Mouse (Mus musculus) hindbrain, embryonic 15.5 days (tissue): ENCODE results near the gene Coq3. TPM values are rescaled to one million over a fixed set of nuclear protein-coding genes. Genes with fewer than 3 reads are reported as not detected.

Experiments used
- ATAC-seq: fragments of 200-750 bp; cut with Nextera tagmentation; 2 replicates; pipeline ENCODE4 v1.8.0; 2017; ENCODE audit warnings: low read depth, moderate number of reproducible peaks, moderate TSS enrichment; ENCODE audit not compliant: low FRiP score
- H3K27ac ChIP-seq: fragments of 300-500 bp; sonication (generic); replicated peaks from 2 replicates; pipeline ENCODE4 v1.5.1; 2015; ENCODE audit warnings: mild to moderate bottlenecking, inconsistent platforms
- H3K27me3 ChIP-seq: fragments of 300-500 bp; sonication (generic); 2 replicates; pipeline ENCODE4 v1.6.1; 2015; ENCODE audit warnings: control low read depth, inconsistent platforms
- H3K36me3 ChIP-seq: fragments of 300-500 bp; sonication (generic); 2 replicates; pipeline ENCODE4 v1.6.1; 2015; ENCODE audit warnings: control low read depth, inconsistent platforms
- H3K4me1 ChIP-seq: fragments of 300-500 bp; sonication (generic); replicated peaks from 2 replicates; pipeline ENCODE4 v1.6.1; 2015; ENCODE audit warnings: control low read depth, inconsistent platforms
- H3K4me2 ChIP-seq: fragments of 300-500 bp; sonication (generic); 2 replicates; pipeline ENCODE4 v1.6.1; 2015; ENCODE audit warnings: moderate library complexity, mild to moderate bottlenecking, inconsistent platforms
- H3K4me3 ChIP-seq: fragments of 300-500 bp; sonication (generic); 2 replicates; pipeline ENCODE4 v1.5.1; 2015; ENCODE audit warnings: mild to moderate bottlenecking, inconsistent platforms
- H3K9ac ChIP-seq: fragments of 300-500 bp; sonication (generic); 2 replicates; pipeline ENCODE4 v1.6.1; 2015; ENCODE audit warnings: inconsistent platforms
- H3K9me3 ChIP-seq: fragments of 300-500 bp; sonication (generic); 2 replicates; pipeline ENCODE4 v1.6.1; 2016; ENCODE audit warnings: control low read depth, inconsistent platforms
- WGBS: fragments of 180-500 bp; shearing (Covaris S2); methylation state at CpG from one replicate; pipeline ENCODE4 v1.1.7; 2015; 5-methylcytosine and 5-hydroxymethylcytosine counted together
- polyA plus RNA-seq: library from polyadenylated mRNA; unstranded; fragments of >200 nt; fragmentation: Nextera tagmentation; extraction: Ambion mirVana; gene quantifications from 2 replicates; pipeline ENCODE4 v1.2.1, GENCODE M21; 2015

The Coq3 gene
- 13.2 and 13.5 TPM in 2 replicates for polyA plus RNA-seq

GRCm38 (mm10) chr4:21879565-21880220 lies at the start of gene Coq3:
Coq3 (plus strand) TSS chr4:21879673.
- WGBS = under 1% methylated on average over 51 of the region's 51 CpGs
- ATAC-seq = peak; percentile 96

DNA sequence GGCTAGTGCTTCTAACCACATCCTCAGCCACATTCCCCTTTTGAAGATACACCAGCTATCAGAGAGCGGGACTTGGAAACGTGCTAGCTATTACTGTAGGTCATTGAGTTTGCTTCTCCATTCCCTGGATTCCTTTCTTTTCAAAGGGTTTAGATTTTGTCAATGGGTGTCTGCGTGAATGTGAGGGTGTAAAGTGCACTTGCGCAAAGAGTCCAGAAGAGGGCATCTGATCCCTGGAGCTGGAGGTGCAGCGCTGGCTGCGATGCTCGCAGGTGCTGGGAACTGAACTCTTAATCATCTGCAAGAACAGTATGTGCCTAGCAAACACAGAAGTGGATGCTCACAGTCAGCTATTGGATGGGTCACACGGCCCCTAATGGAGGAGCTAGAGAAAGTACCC lies 46.6 kb upstream of the Coq3 start:
- ATAC-seq = no peak

More at GRCm38 (mm10) chr4:21879565-21880220, at the start of gene Coq3:
- peak within 1 kb of the TSS; percentile 79 for H3K4me3 ChIP-seq
- H3K9ac ChIP-seq = peak within 1 kb of the TSS; percentile 74
- no peaks in the 10 kb centered on the region for H3K9me3 ChIP-seq
- peaks cover 10% of the 10 kb centered on the region for H3K36me3 ChIP-seq
- peaks cover 8% of the 10 kb centered on the region; the same call in 1 of the 2 replicates for H3K4me1 ChIP-seq
- no peaks in the 10 kb centered on the region for H3K27me3 ChIP-seq
- peak within 1 kb of the TSS; percentile 92 for H3K27ac ChIP-seq
- peak within 1 kb of the TSS; percentile 57 for H3K4me2 ChIP-seq

DNA sequence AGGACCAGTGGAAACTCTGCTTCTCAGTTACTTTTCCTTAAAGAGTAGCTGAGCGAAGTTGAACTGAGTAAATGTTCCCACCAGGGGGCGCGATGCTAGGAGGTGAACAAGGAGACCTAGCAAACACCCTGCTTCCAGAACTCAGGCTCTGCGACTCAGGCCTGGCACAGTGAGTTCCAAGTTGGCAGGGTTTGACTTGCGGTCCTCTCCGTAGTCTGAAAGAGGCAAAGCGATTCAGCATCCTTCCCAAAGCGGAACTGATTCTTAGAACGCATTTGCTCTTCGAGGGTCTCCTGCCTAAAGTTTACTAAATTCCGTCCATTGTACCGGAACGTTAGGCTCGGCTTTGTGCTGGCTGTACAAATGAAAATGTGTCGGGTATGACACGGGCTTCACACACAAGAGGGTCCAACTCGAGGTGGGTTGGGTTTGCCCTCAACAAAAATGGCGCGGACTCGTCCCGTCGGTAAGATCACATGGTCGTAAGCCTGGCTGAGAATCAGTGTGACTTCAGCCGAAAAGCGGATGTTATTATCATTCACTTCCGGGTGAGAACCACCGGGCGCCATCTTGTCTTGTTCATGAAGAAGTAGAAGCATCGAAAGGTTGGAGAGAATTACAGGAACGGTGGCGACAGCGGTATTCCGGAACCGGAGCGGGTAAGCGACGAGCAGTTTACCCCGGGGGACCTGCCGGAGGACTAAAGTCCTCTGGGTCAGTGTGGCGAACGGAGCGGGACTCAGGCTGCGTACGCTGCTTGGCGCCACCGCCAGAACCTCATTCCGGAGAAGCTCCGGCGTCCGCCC lies 31.8 kb upstream of the Coq3 start, which contains the start of gene Pnisr:
Gene Pnisr (plus strand): TSS at position 103 of the 806 bp plus-strand sequence.
- WGBS = under 1% methylated on average over 50 of the region's 50 CpGs
- peak; percentile 98 for ATAC-seq
- H3K9me3 ChIP-seq = no peaks in the 10 kb centered on the region

More for the DNA sequence above, 46.6 kb upstream of the Coq3 start:
- H3K4me1 ChIP-seq = no peaks in the 10 kb centered on the region
- 95% methylated on average over 8 of the region's 8 CpGs for WGBS
- no peak overlapping the region for H3K4me3 ChIP-seq
- H3K27ac ChIP-seq = no peak overlapping the region
- H3K4me2 ChIP-seq = no peak overlapping the region
- no peaks in the 10 kb centered on the region for H3K9me3 ChIP-seq
- H3K9ac ChIP-seq = no peak overlapping the region
- no peaks in the 10 kb centered on the region for H3K27me3 ChIP-seq
- H3K36me3 ChIP-seq = peaks cover 20% of the 10 kb centered on the region

GRCm38 (mm10) chr4:21848287-21848630 lies 31.2 kb upstream of the Coq3 start:
- H3K4me1 ChIP-seq = peaks cover 35% of the 10 kb centered on the region
- H3K27ac ChIP-seq = peak overlapping the region; percentile 99
- H3K4me2 ChIP-seq = peak overlapping the region; percentile 64
- peak; percentile 84 for ATAC-seq
- peak overlapping the region; percentile 84 for H3K4me3 ChIP-seq
- no peaks in the 10 kb centered on the region for H3K27me3 ChIP-seq
- under 1% methylated on average over 24 of the region's 24 CpGs for WGBS
- H3K36me3 ChIP-seq = no peaks in the 10 kb centered on the region
- H3K9ac ChIP-seq = peak overlapping the region; percentile 92
- no peaks in the 10 kb centered on the region for H3K9me3 ChIP-seq

More for the DNA sequence above, 31.8 kb upstream of the Coq3 start, which contains the start of gene Pnisr:
- Histone ChIP-seq H3K27me3 (no peaks in the 10 kb centered on the region), H3K9ac (peak within 1 kb of the TSS; percentile 92), H3K36me3 (no peaks in the 10 kb centered on the region), H3K27ac (peak within 1 kb of the TSS; percentile 99), H3K4me2 (peak within 1 kb of the TSS; percentile 64), H3K4me1 (peaks cover 31% of the 10 kb centered on the region), H3K4me3 (peak within 1 kb of the TSS; percentile 84)

DNA sequence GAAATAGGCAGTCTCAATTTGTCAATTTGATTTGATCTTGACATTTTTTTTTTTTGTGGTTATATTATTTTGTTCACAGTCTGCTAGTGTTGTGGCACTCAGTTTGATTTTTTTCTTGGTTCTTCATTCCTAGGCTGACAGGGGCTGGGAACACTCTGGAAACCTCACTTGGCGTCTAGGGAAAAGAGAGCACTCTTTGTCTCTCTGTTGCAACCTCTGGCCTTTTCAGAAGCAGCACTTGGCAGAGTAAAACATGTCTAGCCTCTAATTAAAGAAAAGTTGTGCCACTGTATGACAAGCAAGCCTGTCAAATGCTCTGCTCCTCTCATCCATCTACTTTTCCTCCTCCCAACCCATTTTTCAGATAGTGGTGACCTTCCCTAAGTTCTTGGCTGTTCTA lies 22.0 kb upstream of the Coq3 start:
- H3K4me2 ChIP-seq = no peak overlapping the region
- H3K4me3 ChIP-seq = no peak overlapping the region
- no peak for ATAC-seq
- 41% methylated on average over 1 of the region's 1 CpGs for WGBS
- H3K27me3 ChIP-seq = no peaks in the 10 kb centered on the region
- H3K27ac ChIP-seq = no peak overlapping the region
- peaks cover 45% of the 10 kb centered on the region for H3K36me3 ChIP-seq
- no peaks in the 10 kb centered on the region for H3K9me3 ChIP-seq
- no peak overlapping the region for H3K9ac ChIP-seq
- 0 out of 2 replicates have a peak, but pooled peaks cover 5% of the 10 kb centered on the region for H3K4me1 ChIP-seq

- WGBS = 89% methylated on average over 1 of the region's 1 CpGs
- Histone ChIP-seq H3K4me1 (no peaks in the 10 kb centered on the region), H3K4me2 (no peak overlapping the region), H3K9ac (no peak overlapping the region), H3K9me3 (no peaks in the 10 kb centered on the region), H3K27me3 (no peaks in the 10 kb centered on the region), H3K4me3 (no peak overlapping the region), H3K36me3 (peaks cover 61% of the 10 kb centered on the region), H3K27ac (no peak overlapping the region)
- no peak for ATAC-seq
These were observed 14.2 kb upstream of the Coq3 start for GRCm38 (mm10) chr4:21865226-21865625.

DNA sequence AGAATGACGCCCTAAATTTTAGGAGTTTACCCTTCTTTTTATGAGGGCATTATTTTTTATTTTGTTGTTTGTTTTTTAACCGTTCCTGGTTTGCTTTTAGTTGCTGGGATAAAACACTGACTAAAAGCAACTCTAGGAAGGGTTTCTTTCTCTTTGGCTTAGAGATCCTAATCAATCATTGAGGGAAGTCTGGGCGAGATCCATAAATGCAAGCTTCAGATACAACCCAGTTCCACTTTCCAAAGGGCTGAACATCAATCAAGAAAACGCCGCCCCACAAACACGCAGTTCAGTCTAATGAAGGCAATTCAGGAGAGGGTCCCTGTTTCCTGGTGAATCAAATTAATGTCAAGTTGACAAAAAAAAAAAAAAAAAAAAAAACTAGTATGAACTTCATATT lies 697 bp upstream of the Coq3 start:
- H3K27ac ChIP-seq = no peak overlapping the region
- no peaks in the 10 kb centered on the region for H3K9me3 ChIP-seq
- no peaks in the 10 kb centered on the region for H3K27me3 ChIP-seq
- H3K36me3 ChIP-seq = peaks cover 17% of the 10 kb centered on the region
- H3K9ac ChIP-seq = 0 out of 2 replicates have a peak overlapping the region, but pooled peaks have one; percentile 74
- peak overlapping the region; percentile 79 for H3K4me3 ChIP-seq
- 21% methylated on average over 6 of the region's 6 CpGs for WGBS
- peaks cover 8% of the 10 kb centered on the region; the same call in 1 of the 2 replicates for H3K4me1 ChIP-seq
- ATAC-seq = no peak
- H3K4me2 ChIP-seq = peak overlapping the region; percentile 57

GRCm38 (mm10) chr4:21882806-21883205 lies 3.3 kb downstream of the Coq3 start:
- 95% methylated on average over 6 of the region's 6 CpGs for WGBS
- H3K27ac ChIP-seq = no peak overlapping the region
- H3K9me3 ChIP-seq = no peaks in the 10 kb centered on the region
- no peaks in the 10 kb centered on the region for H3K36me3 ChIP-seq
- ATAC-seq = no peak
- no peak overlapping the region for H3K4me3 ChIP-seq
- no peak overlapping the region for H3K9ac ChIP-seq
- no peak overlapping the region for H3K4me2 ChIP-seq
- H3K27me3 ChIP-seq = no peaks in the 10 kb centered on the region
- H3K4me1 ChIP-seq = peaks cover 8% of the 10 kb centered on the region; the same call in 1 of the 2 replicates

DNA sequence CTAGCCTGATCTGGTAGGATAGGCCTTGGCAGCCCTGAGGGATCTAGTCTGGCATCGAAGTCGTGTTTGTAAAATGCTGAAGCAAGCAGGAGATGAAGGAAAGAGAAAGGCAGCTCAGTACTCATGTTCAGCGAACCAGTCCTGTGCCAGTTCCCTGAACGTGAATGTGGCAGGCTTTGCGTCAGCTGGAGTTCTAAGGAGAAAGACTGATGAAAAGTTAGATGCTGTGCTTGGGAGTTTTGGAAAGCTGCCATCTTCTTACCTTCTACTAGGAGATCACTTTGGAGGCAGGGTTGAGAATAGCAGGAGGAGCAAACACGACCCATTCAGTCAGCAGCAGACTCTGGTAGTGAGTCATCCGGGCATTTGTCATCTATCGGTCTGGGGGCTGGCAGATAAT lies 6.4 kb downstream of the Coq3 start:
- no peak overlapping the region for H3K4me2 ChIP-seq
- no peaks in the 10 kb centered on the region for H3K27me3 ChIP-seq
- H3K27ac ChIP-seq = no peak overlapping the region
- no peaks in the 10 kb centered on the region for H3K4me1 ChIP-seq
- no peak for ATAC-seq
- WGBS = 81% methylated on average over 8 of the region's 8 CpGs
- no peak overlapping the region for H3K4me3 ChIP-seq
- H3K9me3 ChIP-seq = no peaks in the 10 kb centered on the region
- H3K36me3 ChIP-seq = no peaks in the 10 kb centered on the region
- no peak overlapping the region for H3K9ac ChIP-seq

GRCm38 (mm10) chr4:21930971-21931771 lies 51.7 kb downstream of the Coq3 start, which contains the start of gene Faxc:
Faxc (plus strand) TSS chr4:21931329.
- H3K4me1 ChIP-seq = peaks cover 39% of the 10 kb centered on the region
- H3K27ac ChIP-seq = peak within 1 kb of the TSS; percentile 97
- peak; percentile 89 for ATAC-seq
- H3K4me3 ChIP-seq = peak within 1 kb of the TSS; percentile 80
- peak within 1 kb of the TSS; percentile 96 for H3K9ac ChIP-seq
- H3K4me2 ChIP-seq = peak within 1 kb of the TSS; percentile 59
- WGBS = under 1% methylated on average over 68 of the region's 83 CpGs
- no peaks in the 10 kb centered on the region for H3K9me3 ChIP-seq
- no peaks in the 10 kb centered on the region for H3K36me3 ChIP-seq
- no peaks in the 10 kb centered on the region for H3K27me3 ChIP-seq

DNA sequence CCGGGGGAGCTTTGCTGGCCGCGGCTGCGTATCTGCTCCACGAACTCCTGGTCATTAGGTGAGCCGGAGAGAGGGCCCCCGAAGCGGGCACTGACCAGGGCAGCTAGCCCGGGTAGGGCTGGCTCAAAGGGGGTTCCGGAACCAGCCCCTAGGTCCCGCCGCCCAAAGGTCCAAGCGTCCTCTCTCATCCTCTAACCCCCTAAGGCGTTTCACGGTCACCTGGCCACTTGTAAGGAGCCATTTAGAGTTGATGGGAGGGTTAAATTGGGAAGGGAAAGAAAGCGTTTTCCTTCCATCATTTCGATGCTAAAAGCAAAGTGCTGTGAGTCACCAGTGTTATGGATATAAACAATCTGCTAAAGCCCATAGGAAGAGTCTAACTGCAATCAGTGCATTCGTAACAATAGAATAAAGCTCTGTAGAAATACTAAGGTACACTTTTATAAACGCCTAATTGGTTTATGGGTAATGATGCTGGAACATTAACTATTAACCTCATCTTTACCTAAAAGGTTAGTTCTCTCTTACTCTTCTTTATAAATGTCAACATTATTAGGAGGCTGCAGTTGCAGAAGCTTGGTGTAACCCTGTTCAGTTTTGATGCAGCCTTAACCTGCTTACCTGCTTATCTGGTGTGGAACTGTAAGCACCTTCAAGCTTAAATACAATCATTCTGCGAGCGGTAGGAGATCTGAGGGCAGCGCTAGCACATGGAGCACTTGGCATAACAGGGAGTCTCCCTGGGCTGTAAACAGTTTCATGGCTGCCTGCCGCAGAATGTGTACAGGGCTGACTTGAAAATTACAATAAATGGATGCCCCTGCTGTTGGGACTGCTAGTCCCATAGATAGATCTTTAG lies 52.5 kb downstream of the Coq3 start:
- 6% methylated on average over 23 of the region's 23 CpGs for WGBS
- Histone ChIP-seq H3K4me2 (peak overlapping the region; percentile 59), H3K36me3 (peaks cover 7% of the 10 kb centered on the region), H3K4me3 (peak overlapping the region; percentile 80), H3K9ac (peak overlapping the region; percentile 96), H3K27ac (peak overlapping the region; percentile 97), H3K4me1 (peaks cover 39% of the 10 kb centered on the region), H3K27me3 (no peaks in the 10 kb centered on the region), H3K9me3 (no peaks in the 10 kb centered on the region)
- ATAC-seq = peak; percentile 46
